Mouse (Mus musculus): Measurements from ENCODE around the gene Cd300lf. TPM values are rescaled to one million over a fixed set of nuclear protein-coding genes. Genes with fewer than 3 reads are reported as not detected.

The Cd300lf gene
- total RNA-seq, 2 experiments from 2014 or later: 11.3 to 17.3 TPM

DNA sequence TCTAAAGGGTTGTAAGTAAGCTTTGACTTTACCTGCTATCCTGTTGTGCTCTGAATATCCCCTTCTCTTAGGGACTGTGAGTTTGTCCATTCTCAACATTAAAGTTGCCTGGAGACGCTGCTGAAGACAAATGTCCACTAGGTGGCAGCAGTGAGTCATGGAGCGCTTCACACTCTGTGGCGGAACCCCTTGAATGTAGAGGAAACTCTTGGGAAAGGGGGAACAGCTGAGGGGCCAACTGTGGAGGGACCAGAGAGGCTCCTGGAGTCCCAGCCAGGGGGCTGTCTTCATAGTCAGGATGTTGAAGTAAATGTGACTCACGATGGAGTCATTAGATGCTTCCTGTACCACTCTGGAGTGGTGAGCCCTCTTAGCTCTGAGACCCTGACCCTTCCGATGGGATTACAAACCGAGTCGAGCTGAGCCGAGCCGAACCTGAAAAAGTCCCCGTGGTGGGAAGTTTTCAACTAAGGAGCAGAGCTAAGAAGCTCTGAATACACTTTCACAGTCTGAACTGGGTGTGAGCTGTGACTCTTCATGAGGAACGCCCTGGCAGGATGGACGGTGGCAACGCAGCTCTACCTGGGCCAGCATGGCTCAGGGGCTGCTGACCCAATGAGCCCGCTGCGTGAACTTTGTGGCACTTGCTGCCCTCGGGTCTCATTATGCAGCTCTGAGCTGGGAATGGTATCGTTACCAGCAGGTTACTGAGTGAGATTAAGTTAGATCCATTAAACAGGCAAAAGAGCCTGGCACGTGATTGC, 50.2 kb downstream of the Cd300lf start:
- ATAC-seq (replicated peaks; ENCODE audit: low FRiP score, poor library complexity, severe bottlenecking): peak; percentile 72

DNA sequence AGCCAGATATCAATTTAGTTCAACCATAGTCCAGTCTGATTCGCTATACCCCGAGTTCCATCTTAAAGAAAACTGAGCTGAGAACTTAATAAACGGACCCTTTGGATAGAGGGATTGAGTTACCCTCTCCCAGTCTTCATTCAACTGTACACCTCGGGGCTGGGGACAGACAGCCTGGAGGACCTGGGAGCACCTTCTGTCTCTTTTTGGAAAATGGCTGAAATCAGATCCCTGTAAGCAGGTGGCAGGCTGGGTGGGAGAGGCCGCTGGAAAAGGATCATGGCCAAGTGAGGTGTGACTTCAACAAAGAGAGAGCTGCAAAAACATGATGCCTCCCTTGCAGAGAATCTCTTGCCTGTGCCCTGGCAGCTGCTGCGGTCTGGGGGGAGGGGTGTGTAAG, 51.6 kb downstream of the Cd300lf start:
- no peak for ATAC-seq (replicated peaks; ENCODE audit: low FRiP score, poor library complexity, severe bottlenecking)

DNA sequence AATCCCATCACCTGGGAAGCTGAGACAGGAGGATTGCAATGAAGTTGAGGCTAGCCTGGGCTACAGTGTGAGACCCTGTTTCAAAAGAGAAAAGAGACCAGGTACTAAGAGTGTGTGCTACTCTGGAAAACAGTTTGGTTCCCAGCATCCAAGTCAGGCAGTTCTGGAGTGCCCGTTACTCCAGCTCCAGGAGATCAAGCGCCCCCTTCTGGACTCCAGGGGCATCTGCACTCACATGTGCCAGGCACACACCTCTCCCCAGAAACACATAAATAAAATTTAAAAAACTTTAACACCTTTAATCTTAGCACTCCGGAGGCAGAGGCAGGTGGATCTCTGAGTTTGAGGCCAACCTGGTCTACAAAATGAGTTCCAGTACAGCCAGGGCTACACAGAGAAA, 52.4 kb downstream of the Cd300lf start:
- ATAC-seq (replicated peaks; ENCODE audit: low FRiP score, poor library complexity, severe bottlenecking): no peak

DNA sequence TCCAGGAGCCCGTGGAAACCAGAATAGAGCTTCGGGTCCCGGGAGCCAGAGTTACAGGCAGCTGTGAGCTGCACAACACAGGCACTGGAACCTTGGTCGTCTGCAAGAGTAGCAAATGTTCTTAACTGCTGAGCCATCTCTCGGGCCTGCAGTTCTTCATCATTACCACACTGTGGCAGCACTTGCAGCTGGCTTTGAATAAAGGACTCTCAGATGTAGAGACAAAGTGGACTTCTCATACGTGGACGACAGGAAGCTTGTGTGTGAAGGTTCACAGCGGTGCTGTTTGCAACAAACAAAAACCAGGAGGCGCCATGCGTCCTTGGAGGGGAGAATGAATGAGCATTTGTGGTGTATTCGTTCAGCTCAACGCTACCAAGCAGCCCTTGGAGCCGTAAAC, 52.9 kb downstream of the Cd300lf start:
- no peak for ATAC-seq (replicated peaks; ENCODE audit: low FRiP score, poor library complexity, severe bottlenecking)

DNA sequence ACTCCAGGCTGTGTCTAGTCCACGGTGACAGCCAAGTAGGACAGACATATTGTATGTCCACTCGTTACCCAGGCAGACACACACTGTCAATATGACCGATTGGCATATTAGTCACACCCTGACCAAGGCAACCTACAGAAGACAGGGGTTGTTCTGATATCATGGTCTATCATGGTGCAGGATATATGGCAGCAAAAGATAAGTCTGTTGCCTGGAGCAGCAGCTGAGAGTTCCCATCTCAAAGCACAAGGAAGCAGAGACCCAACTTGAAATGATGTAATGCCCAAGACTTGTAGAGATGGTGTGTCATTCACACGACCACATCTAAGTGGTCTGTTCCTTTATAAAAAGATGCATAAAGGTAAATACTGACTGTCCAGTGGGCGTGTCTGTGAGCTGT, 55.1 kb downstream of the Cd300lf start:
- no peak for ATAC-seq (replicated peaks; ENCODE audit: low FRiP score, poor library complexity, severe bottlenecking)

DNA sequence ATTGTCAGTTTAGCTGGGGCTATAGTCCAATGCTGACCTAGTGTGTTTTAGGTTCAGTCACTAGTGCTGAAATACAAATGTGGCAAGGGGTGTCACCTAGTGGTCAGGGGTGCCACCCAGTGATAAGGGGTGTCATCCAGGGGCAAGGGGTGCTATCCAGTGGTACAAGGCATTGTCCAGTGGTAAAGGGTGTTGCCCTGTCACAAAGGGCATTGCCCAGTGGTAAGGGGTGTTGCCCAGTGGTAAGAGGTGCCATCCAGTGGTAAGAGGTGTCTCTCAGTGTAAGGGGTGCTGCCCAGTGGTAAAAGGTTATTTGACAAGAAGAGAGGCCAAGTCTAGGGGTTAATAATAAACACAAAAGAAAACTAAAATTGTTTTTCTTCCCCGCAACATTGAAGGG, 56.4 kb downstream of the Cd300lf start:
- no peak for ATAC-seq (replicated peaks; ENCODE audit: low FRiP score, poor library complexity, severe bottlenecking)

DNA sequence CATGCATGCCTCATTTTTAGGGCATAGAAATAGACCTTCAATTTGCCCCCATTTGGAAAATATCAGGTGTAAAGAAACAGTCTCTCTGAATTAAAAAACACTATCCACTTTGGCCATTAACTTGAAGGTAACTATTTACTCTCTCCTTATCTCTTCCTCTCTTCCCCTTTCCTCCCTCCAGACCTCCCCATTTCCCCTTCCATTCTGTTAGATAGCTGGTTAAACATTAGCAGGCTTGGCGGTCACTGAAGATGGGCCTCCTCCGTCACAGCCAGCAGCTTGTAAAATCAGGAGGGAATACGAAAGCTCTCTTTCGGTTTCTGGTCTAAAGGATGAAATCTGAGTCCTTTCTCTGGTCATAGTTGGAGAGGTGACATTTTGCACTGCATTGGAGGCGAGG, 57.9 kb downstream of the Cd300lf start:
- ATAC-seq (replicated peaks; ENCODE audit: low FRiP score, poor library complexity, severe bottlenecking): no peak

DNA sequence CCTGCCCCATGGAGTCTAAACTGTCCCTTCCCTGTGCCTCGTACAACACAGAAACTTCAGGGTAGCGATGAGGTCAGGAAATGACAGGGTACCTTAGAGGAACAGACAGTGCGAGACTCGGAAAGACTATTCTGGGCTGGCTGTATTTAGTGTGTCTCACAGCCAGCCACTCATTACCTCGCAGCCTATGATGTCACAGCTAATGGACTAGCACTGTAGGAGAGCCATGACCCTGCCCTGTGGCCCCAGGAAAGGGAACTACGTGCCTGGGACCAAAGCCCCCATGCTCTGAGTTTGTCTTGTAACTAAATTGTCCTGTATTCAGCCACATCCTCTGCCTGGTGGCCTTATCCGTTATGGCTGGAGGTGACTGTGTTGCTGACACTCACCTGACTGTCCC, 58.4 kb downstream of the Cd300lf start:
- ATAC-seq (replicated peaks; ENCODE audit: low FRiP score, poor library complexity, severe bottlenecking): no peak

DNA sequence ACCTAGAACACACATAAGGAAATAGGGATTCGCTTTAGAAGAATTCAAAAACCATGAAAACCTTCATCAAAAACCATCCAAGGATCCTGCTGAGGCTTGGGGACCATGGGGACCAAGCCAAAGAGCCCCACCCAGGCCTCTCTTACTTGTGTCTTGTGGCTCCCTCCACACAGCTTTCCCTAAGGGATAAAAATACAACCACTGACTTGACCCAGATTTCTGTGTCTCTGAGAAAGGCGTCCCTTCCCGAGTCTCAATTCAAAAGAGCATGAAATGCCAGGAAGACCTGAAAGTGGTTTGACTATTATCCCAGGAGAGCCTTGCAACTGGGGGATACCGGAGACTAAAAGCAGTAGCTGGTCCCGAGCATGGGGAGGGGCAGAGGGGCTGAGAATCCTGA, 60.8 kb downstream of the Cd300lf start:
- ATAC-seq (replicated peaks; ENCODE audit: low FRiP score, poor library complexity, severe bottlenecking): no peak

DNA sequence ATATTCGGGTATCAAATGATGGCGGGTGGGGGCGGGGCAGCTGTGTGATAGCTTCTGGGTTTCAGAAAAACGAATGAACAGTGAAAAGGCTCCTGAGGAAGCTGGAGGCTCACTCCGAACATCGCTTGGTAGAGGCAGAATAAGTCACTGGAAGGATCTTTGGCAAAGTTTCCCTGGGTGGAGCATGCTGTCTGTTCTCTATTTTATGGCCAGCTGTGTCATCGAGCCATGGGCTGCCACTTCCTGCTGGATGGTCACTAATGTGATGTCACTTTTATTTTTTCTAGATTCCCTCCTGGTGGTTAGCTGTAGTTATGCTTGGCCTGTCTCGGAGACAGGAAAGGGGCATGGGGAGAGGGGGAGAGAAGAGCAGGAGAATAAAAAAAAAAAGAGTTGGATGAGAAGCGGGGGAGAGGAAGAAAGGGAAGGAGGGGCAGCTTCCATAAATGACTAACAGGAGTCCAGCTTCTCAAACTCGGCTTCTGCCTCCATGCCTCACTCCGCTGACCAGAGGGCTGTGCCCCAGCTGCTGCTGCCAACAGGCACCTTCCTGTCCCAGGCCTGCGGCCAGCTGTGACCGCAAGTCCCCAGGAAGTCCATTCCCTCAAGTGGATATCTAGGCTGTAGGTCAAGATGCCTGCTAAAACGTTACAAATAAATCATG, 62.0 kb downstream of the Cd300lf start:
- ATAC-seq (replicated peaks; ENCODE audit: low FRiP score, poor library complexity, severe bottlenecking): no peak

DNA sequence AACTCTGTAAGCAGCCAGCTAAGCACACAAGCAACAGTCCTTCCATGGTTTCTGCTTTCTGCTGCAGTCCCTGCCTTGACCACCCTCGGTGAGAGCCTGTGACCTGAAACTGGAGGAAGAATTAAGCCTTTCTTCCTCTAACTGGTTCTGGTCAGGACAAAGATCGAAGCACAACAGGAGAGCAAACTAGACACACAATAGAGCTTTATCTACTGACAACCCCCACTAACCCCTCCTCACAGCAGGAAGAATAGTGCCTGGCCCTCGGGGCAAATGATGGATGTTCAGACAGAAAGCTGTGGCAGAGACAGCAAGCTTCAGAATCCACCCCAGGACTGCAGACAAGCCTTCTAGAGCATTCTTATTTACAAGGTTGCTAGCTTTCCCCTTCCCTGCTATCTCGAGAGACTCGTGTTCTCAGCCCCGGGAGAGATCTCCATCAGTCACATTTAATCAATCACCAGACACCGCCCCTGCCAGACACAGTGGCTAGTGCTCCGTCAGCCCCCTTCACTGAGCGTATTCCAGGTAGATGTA, 62.7 kb downstream of the Cd300lf start:
- no peak for ATAC-seq (replicated peaks; ENCODE audit: low FRiP score, poor library complexity, severe bottlenecking)

DNA sequence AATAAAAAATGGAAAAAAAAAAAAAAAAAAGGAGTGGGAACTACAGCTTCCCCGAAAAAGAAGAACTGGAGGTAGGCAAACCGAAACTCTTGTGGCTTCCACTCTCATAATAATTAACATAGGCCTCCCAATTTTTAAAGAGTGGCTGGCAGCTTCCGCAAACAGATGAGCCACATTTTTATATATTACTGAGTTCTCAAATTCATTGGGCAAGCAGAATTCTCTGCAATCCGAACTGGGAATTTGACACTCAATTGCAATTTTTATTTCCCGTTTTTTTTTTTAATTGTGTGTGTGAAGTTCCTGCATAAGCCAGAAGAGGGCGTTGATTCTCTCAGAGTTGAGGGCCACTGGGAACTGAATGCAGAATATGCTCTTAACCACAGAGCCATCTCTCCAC, 67.0 kb downstream of the Cd300lf start:
- no peak for ATAC-seq (replicated peaks; ENCODE audit: low FRiP score, poor library complexity, severe bottlenecking)

Other genes with a start within 250 kb of the Cd300lf start
- gene Cd300a, start 244.0 kb downstream of the Cd300lf start, total RNA-seq (2015; ENCODE audit: low replicate concordance): 3.8 and 4.8 TPM in 2 replicates
- gene Cd300a, start 244.0 kb downstream of the Cd300lf start, total RNA-seq (2017; ENCODE audit: low replicate concordance): 3.7 and 7.1 TPM in 2 replicates
- 9.2 and 20.9 TPM in 2 replicates for gene Cd300lb, start 199.6 kb downstream of the Cd300lf start, total RNA-seq (2015; ENCODE audit: low replicate concordance)
- 9.6 and 14.8 TPM in 2 replicates for gene Cd300lb, start 199.6 kb downstream of the Cd300lf start, total RNA-seq (2017; ENCODE audit: low replicate concordance)
- not detected in 2 replicates for gene Cd300c, start 164.8 kb downstream of the Cd300lf start, total RNA-seq (2015; ENCODE audit: low replicate concordance)
- 0.60 and 2.2 TPM in 2 replicates for gene Cd300c, start 164.8 kb downstream of the Cd300lf start, total RNA-seq (2017; ENCODE audit: low replicate concordance)
- 5.2 and 9.2 TPM in 2 replicates for gene Cd300ld, start 144.1 kb downstream of the Cd300lf start, total RNA-seq (2015; ENCODE audit: low replicate concordance)
- gene Cd300ld, start 144.1 kb downstream of the Cd300lf start, total RNA-seq (2017; ENCODE audit: low replicate concordance): 3.1 and 5.4 TPM in 2 replicates
- 1.5 and 2.3 TPM in 2 replicates for gene Cd300c2, start 132.1 kb downstream of the Cd300lf start, total RNA-seq (2015; ENCODE audit: low replicate concordance)
- 1.8 and 3.4 TPM in 2 replicates for gene Cd300c2, start 132.1 kb downstream of the Cd300lf start, total RNA-seq (2017; ENCODE audit: low replicate concordance)
- not detected in 2 replicates for gene Cd300ld2, start 117.8 kb downstream of the Cd300lf start, total RNA-seq (2015; ENCODE audit: low replicate concordance)
- gene Cd300ld2, start 117.8 kb downstream of the Cd300lf start, total RNA-seq (2017; ENCODE audit: low replicate concordance): not detected in 2 replicates
- gene Cd300ld4, start 107.0 kb downstream of the Cd300lf start, total RNA-seq (2015; ENCODE audit: low replicate concordance): 1.7 TPM in 1 of 2 replicates, not detected in the other
- 2.1 TPM in 1 of 2 replicates, not detected in the other for gene Cd300ld4, start 107.0 kb downstream of the Cd300lf start, total RNA-seq (2017; ENCODE audit: low replicate concordance)
- gene Cd300ld5, start 96.2 kb downstream of the Cd300lf start, total RNA-seq (2015; ENCODE audit: low replicate concordance): 1.7 TPM in 1 of 2 replicates, not detected in the other
- not detected in 2 replicates for gene Cd300ld5, start 96.2 kb downstream of the Cd300lf start, total RNA-seq (2017; ENCODE audit: low replicate concordance)
- gene Cd300ld3, start 85.6 kb downstream of the Cd300lf start, total RNA-seq (2015; ENCODE audit: low replicate concordance): 1.7 and 27.2 TPM in 2 replicates
- 13.0 TPM in 1 of 2 replicates, not detected in the other for gene Cd300ld3, start 85.6 kb downstream of the Cd300lf start, total RNA-seq (2017; ENCODE audit: low replicate concordance)
- gene Cd300e, start 71.8 kb downstream of the Cd300lf start, total RNA-seq (2015; ENCODE audit: low replicate concordance): 2.3 and 2.7 TPM in 2 replicates
- 0.42 and 0.43 TPM in 2 replicates for gene Cd300e, start 71.8 kb downstream of the Cd300lf start, total RNA-seq (2017; ENCODE audit: low replicate concordance)
- 4.8 and 7.5 TPM in 2 replicates for gene Rab37, start 42.6 kb downstream of the Cd300lf start, total RNA-seq (2015; ENCODE audit: low replicate concordance)
- gene Rab37, start 42.6 kb downstream of the Cd300lf start, total RNA-seq (2017; ENCODE audit: low replicate concordance): 3.8 and 4.3 TPM in 2 replicates
- gene Slc9a3r1, start 29.3 kb upstream of the Cd300lf start, total RNA-seq (2015; ENCODE audit: low replicate concordance): 22.2 and 22.5 TPM in 2 replicates
- 17.7 and 19.1 TPM in 2 replicates for gene Slc9a3r1, start 29.3 kb upstream of the Cd300lf start, total RNA-seq (2017; ENCODE audit: low replicate concordance)
- 4.6 and 5.2 TPM in 2 replicates for gene Tmem104, start 53.5 kb upstream of the Cd300lf start, total RNA-seq (2015; ENCODE audit: low replicate concordance)
- 0.85 and 1.5 TPM in 2 replicates for gene Tmem104, start 53.5 kb upstream of the Cd300lf start, total RNA-seq (2017; ENCODE audit: low replicate concordance)
- 3.1 and 8.8 TPM in 2 replicates for gene Nat9, start 53.9 kb upstream of the Cd300lf start, total RNA-seq (2015; ENCODE audit: low replicate concordance)
- gene Nat9, start 53.9 kb upstream of the Cd300lf start, total RNA-seq (2017; ENCODE audit: low replicate concordance): 8.8 and 10.5 TPM in 2 replicates
- not detected in 2 replicates for gene Grin2c, start 133.3 kb upstream of the Cd300lf start, total RNA-seq (2015; ENCODE audit: low replicate concordance)
- gene Grin2c, start 133.3 kb upstream of the Cd300lf start, total RNA-seq (2017; ENCODE audit: low replicate concordance): not detected in 2 replicates
- gene Fdxr, start 143.1 kb upstream of the Cd300lf start, total RNA-seq (2015; ENCODE audit: low replicate concordance): 4.2 TPM in 1 of 2 replicates, not detected in the other
- 2.9 TPM in 1 of 2 replicates, not detected in the other for gene Fdxr, start 143.1 kb upstream of the Cd300lf start, total RNA-seq (2017; ENCODE audit: low replicate concordance)
- gene Fads6, start 163.7 kb upstream of the Cd300lf start, total RNA-seq (2015; ENCODE audit: low replicate concordance): 0.21 TPM in 1 of 2 replicates, not detected in the other
- gene Fads6, start 163.7 kb upstream of the Cd300lf start, total RNA-seq (2017; ENCODE audit: low replicate concordance): 0.26 and 0.84 TPM in 2 replicates
- not detected in 2 replicates for gene Otop2, start 173.2 kb upstream of the Cd300lf start, total RNA-seq (2015; ENCODE audit: low replicate concordance)
- not detected in 2 replicates for gene Otop2, start 173.2 kb upstream of the Cd300lf start, total RNA-seq (2017; ENCODE audit: low replicate concordance)
- not detected in 2 replicates for gene Ush1g, start 188.0 kb upstream of the Cd300lf start, total RNA-seq (2015; ENCODE audit: low replicate concordance)
- gene Ush1g, start 188.0 kb upstream of the Cd300lf start, total RNA-seq (2017; ENCODE audit: low replicate concordance): not detected in 2 replicates
- not detected in 2 replicates for gene Otop3, start 200.7 kb upstream of the Cd300lf start, total RNA-seq (2015; ENCODE audit: low replicate concordance)
- not detected in 2 replicates for gene Otop3, start 200.7 kb upstream of the Cd300lf start, total RNA-seq (2017; ENCODE audit: low replicate concordance)
- gene Hid1, start 233.8 kb upstream of the Cd300lf start, total RNA-seq (2015; ENCODE audit: low replicate concordance): 1.2 and 5.2 TPM in 2 replicates
- gene Hid1, start 233.8 kb upstream of the Cd300lf start, total RNA-seq (2017; ENCODE audit: low replicate concordance): 0.26 TPM in 1 of 2 replicates, not detected in the other
- not detected in 2 replicates for gene Cdr2l, start 247.9 kb upstream of the Cd300lf start, total RNA-seq (2015; ENCODE audit: low replicate concordance)
- gene Cdr2l, start 247.9 kb upstream of the Cd300lf start, total RNA-seq (2017; ENCODE audit: low replicate concordance): not detected in 2 replicates

Data from erythroblast, adult 5-6 weeks (primary cell).